Mouse (Mus musculus): ENCODE measurements at regions not wholly inside any gene's neighbourhood (a gene's known extent, or its start where the extent isn't known, plus 50 kb on each side); places are given as distances from the start of the nearest gene placed in this dataset.

GRCm38 (mm10) chr9:35328503-35328902 is 60.8 kb downstream of the Rpusd4 start:
- intact Hi-C loops (cut with DNase I) = no loop called here
- DNase-seq (ENCODE audit: low spot score in 2 of 2) = no peak

GRCm38 (mm10) chr9:35330386-35330785 is 62.7 kb downstream of the Rpusd4 start:
- DNase-seq (ENCODE audit: low spot score in 2 of 2) = no peak
- intact Hi-C loops (cut with DNase I) = loop anchor here (5.0 kb wide), 2 partner anchors 48 to 72 kb away; no protein-coding TSS in a partner anchor

GRCm38 (mm10) chr9:35331241-35331680 is 63.6 kb downstream of the Rpusd4 start:
- intact Hi-C loops (cut with DNase I) = loop anchor here (5.0 kb wide), 2 partner anchors 49 to 71 kb away; no protein-coding TSS in a partner anchor
- peak; percentile 15 to 49 for DNase-seq (ENCODE audit: low spot score in 2 of 2)

GRCm38 (mm10) chr9:35332688-35333630 is 65.3 kb downstream of the Rpusd4 start:
- intact Hi-C loops (cut with DNase I) = loop anchor here (5.0 kb wide), 2 partner anchors 51 to 69 kb away; no protein-coding TSS in a partner anchor
- no peak for DNase-seq (ENCODE audit: low spot score in 2 of 2)

GRCm38 (mm10) chr9:35333631-35334005 is 66.0 kb downstream of the Rpusd4 start:
- intact Hi-C loops (cut with DNase I) = loop anchor here (5.0 kb wide), 2 partner anchors 51 to 69 kb away; no protein-coding TSS in a partner anchor
- no peak for DNase-seq (ENCODE audit: low spot score in 2 of 2)

- intact Hi-C loops (cut with DNase I) = loop anchor here (5.0 kb wide), 2 partner anchors 52 to 68 kb away; no protein-coding TSS in a partner anchor
- DNase-seq (ENCODE audit: low spot score in 2 of 2) = no peak
These were observed 66.9 kb downstream of the Rpusd4 start for GRCm38 (mm10) chr9:35334536-35334935.

GRCm38 (mm10) chr9:35335181-35335580 is 67.5 kb downstream of the Rpusd4 start:
- no peak for DNase-seq (ENCODE audit: low spot score in 2 of 2)
- intact Hi-C loops (cut with DNase I) = no loop called here

GRCm38 (mm10) chr9:35335888-35336700 is 68.4 kb downstream of the Rpusd4 start:
- DNase-seq (ENCODE audit: low spot score in 2 of 2) = no peak
- intact Hi-C loops (cut with DNase I) = no loop called here

GRCm38 (mm10) chr9:35336701-35337055 is 69.0 kb downstream of the Rpusd4 start:
- intact Hi-C loops (cut with DNase I) = no loop called here
- DNase-seq (ENCODE audit: low spot score in 2 of 2) = no peak

- intact Hi-C loops (cut with DNase I) = no loop called here
- DNase-seq (ENCODE audit: low spot score in 2 of 2) = no peak
These were observed 71.2 kb downstream of the Rpusd4 start for GRCm38 (mm10) chr9:35338858-35339257.

GRCm38 (mm10) chr9:35339492-35340262 is 72.0 kb downstream of the Rpusd4 start:
- intact Hi-C loops (cut with DNase I) = no loop called here
- no peak for DNase-seq (ENCODE audit: low spot score in 2 of 2)

GRCm38 (mm10) chr9:35340263-35340573 is 72.6 kb downstream of the Rpusd4 start:
- no peak for DNase-seq (ENCODE audit: low spot score in 2 of 2)
- intact Hi-C loops (cut with DNase I) = no loop called here

- DNase-seq (ENCODE audit: low spot score in 2 of 2) = no peak
- intact Hi-C loops (cut with DNase I) = no loop called here
These were observed 73.1 kb downstream of the Rpusd4 start for GRCm38 (mm10) chr9:35340811-35341210.

GRCm38 (mm10) chr9:35341386-35341785 is 73.7 kb downstream of the Rpusd4 start:
- intact Hi-C loops (cut with DNase I) = no loop called here

GRCm38 (mm10) chr9:35342436-35342835 is 74.8 kb downstream of the Rpusd4 start:
- intact Hi-C loops (cut with DNase I) = no loop called here
- no peak for DNase-seq (ENCODE audit: low spot score in 2 of 2)

More at GRCm38 (mm10) chr9:35341386-35341785, 73.7 kb downstream of the Rpusd4 start:
- no peak for DNase-seq (ENCODE audit: low spot score in 2 of 2)

GRCm38 (mm10) chr9:35343336-35343735 is 75.7 kb downstream of the Rpusd4 start:
- intact Hi-C loops (cut with DNase I) = no loop called here
- DNase-seq (ENCODE audit: low spot score in 2 of 2) = no peak

GRCm38 (mm10) chr9:35344374-35344773 is 76.6 kb upstream of the Cdon start:
- intact Hi-C loops (cut with DNase I) = no loop called here
- DNase-seq (ENCODE audit: low spot score in 2 of 2) = no peak

- intact Hi-C loops (cut with DNase I) = no loop called here
- DNase-seq (ENCODE audit: low spot score in 2 of 2) = no peak
These were observed 74.5 kb upstream of the Cdon start for GRCm38 (mm10) chr9:35346378-35346777.

GRCm38 (mm10) chr9:35350046-35350552 is 70.8 kb upstream of the Cdon start:
- intact Hi-C loops (cut with DNase I) = no loop called here
- DNase-seq (ENCODE audit: low spot score in 2 of 2) = no peak

All from left cerebral cortex, postnatal 14 days (tissue).